12 mouse cellular contexts compared by ENCODE assay signal in genomic region chr12:40824251-40824650, GRCm38 (mm10).
DNase-seq lines count a peak whose midpoint lies in the region; ATAC-seq and TF ChIP-seq lines count a peak whose summit lies in the region.
"Had no signal": no experiment of that assay in that cellular context is flagged by ENCODE, and none has a peak within 500 bp of the region (broad histone marks: within the 10 kb centered on the region; RNA-seq: fewer than 3 reads in every experiment).

No protein-coding gene starts in this region.

- no peak overlapping the region for H3K4me2 ChIP-seq in lung, embryonic 14.5 days
- H3K4me2 ChIP-seq: limb, embryonic 13.5 days had no signal

- POLR2A ChIA-PET in Patski (lab: Charles Lee), result no interaction called here

- H3K27ac ChIP-seq in lung, embryonic 14.5 days (ENCODE audit: low read depth), result no peak overlapping the region
- H3K27ac ChIP-seq: limb, embryonic 13.5 days had no signal

- ATAC-seq in lung, embryonic 14.5 days (ENCODE audit: insufficient read depth), result no peak
- ATAC-seq in Patski, result no peak
- no peak for ATAC-seq in cerebellum, adult (ENCODE audit: insufficient number of reproducible peaks, low FRiP score, low TSS enrichment)

- no peak overlapping the region for H3K4me3 ChIP-seq in lung, embryonic 14.5 days (ENCODE audit: low read depth, low read length)
- H3K4me3 ChIP-seq: limb, embryonic 13.5 days; megakaryocyte, embryonic 14.5 days had no signal

- H3K36me3 ChIP-seq in lung, embryonic 14.5 days (ENCODE audit: insufficient read depth), result no peaks in the 10 kb centered on the region; the same call in 1 of the 2 replicates

- in situ Hi-C loops in Patski (cut with MboI; ENCODE audit: low pct_unique_long_range_greater_than_20kb), result loop anchor here (10.0 kb wide), 1 partner anchor 739 kb away; no protein-coding TSS in a partner anchor

- no peaks in the 10 kb centered on the region for H3K9me3 ChIP-seq in lung, embryonic 14.5 days (ENCODE audit: low read depth, low read length)
- H3K9me3 ChIP-seq: limb, embryonic 13.5 days; megakaryocyte, embryonic 14.5 days had no signal

- 72% methylated on average over 2 of the region's 2 CpGs for WGBS in lung, embryonic 14.5 days

- peak; percentile 30; the same call in 1 of the 2 replicates for TF ChIP-seq CTCF in lung, embryonic 14.5 days (IDR thresholded peaks at IDR 0.05; ENCODE audit: low read depth)
- TF ChIP-seq CTCF in Patski (IDR thresholded peaks at IDR 0.05), result peak; percentile 50

- peak; percentile 39 for DNase-seq in heart, adult 11 months
- no peak for DNase-seq in heart, postnatal 4 days
- no peak for DNase-seq in lung, embryonic 14.5 days
- DNase-seq in lung, postnatal 4 days, result no peak
- no peak for DNase-seq in Patski (ENCODE audit: low read depth, low spot score)
- peak; percentile 18 to 49 for DNase-seq in kidney, postnatal 36 days
- DNase-seq in embryo, embryonic 10 days (ENCODE audit: low spot score), result no peak
- DNase-seq: cerebellum, adult 9-10 months; gastrocnemius, postnatal 25 days had no signal

- CTCF ChIA-PET in Patski (lab: Charles Lee), result no interaction called here

- no peak overlapping the region for H3K9ac ChIP-seq in lung, embryonic 14.5 days
- H3K9ac ChIP-seq: limb, embryonic 13.5 days had no signal

- no peaks in the 10 kb centered on the region for H3K27me3 ChIP-seq in lung, embryonic 14.5 days (ENCODE audit: insufficient read depth, low read length)
- no peaks in the 10 kb centered on the region for H3K27me3 ChIP-seq in Patski
- H3K27me3 ChIP-seq: limb, embryonic 13.5 days; megakaryocyte, embryonic 14.5 days had no signal

- H3K4me1 ChIP-seq in lung, embryonic 14.5 days (ENCODE audit: insufficient read depth), result peaks cover 11% of the 10 kb centered on the region
- H3K4me1 ChIP-seq: megakaryocyte, embryonic 14.5 days had no signal

Comparison
In these comparisons a context has a peak if more than half of its experiments do, and no peak if none do; other contexts are left out.
1. DNase-seq: peak in heart, adult 11 months (single experiment) and kidney, postnatal 36 days (2 of 2); none in heart, postnatal 4 days (single experiment), lung, embryonic 14.5 days (single experiment), lung, postnatal 4 days (0 of 2), Patski (single experiment) and embryo, embryonic 10 days (single experiment).